Mouse (Mus musculus): Measurements from ENCODE around the gene Lrrc4c. TPM values are rescaled to one million over a fixed set of nuclear protein-coding genes. Genes with fewer than 3 reads are reported as not detected.

The Lrrc4c gene
- polyA plus RNA-seq, 1 experiment from 2014 or later = 0.19 TPM

GRCm38 (mm10) chr2:97564509-97564908, 1246.5 kb downstream of the Lrrc4c start:
- Histone ChIP-seq H3K4me3 (ENCODE audit: low read depth, low read length) (no peak overlapping the region), H3K9me3 (replicated peaks; ENCODE audit: control insufficient read depth, low read length) (no peaks in the 10 kb centered on the region), H3K27ac (ENCODE audit: low read depth, low read length) (no peak overlapping the region), H3K27me3 (ENCODE audit: control insufficient read depth, insufficient read depth, low read length) (no peaks in the 10 kb centered on the region), H3K4me1 (ENCODE audit: control insufficient read depth, insufficient read depth, low read length) (no peaks in the 10 kb centered on the region), H3K36me3 (ENCODE audit: control insufficient read depth, insufficient read depth, low read length) (no peaks in the 10 kb centered on the region), H3K4me2 (no peak overlapping the region), H3K9ac (ENCODE audit: low read depth, low read length) (no peak overlapping the region)
- 38% methylated on average over 2 of the region's 2 CpGs for WGBS (ENCODE audit: insufficient replicate concordance)
- no peak for ATAC-seq (replicated peaks; ENCODE audit: insufficient number of reproducible peaks, low FRiP score, low TSS enrichment)

- no peaks in the 10 kb centered on the region for H3K27me3 ChIP-seq (ENCODE audit: control insufficient read depth, insufficient read depth, low read length)
- H3K9me3 ChIP-seq (replicated peaks; ENCODE audit: control insufficient read depth, low read length) = no peaks in the 10 kb centered on the region
- no peak overlapping the region for H3K4me2 ChIP-seq
- H3K36me3 ChIP-seq (ENCODE audit: control insufficient read depth, insufficient read depth, low read length) = no peaks in the 10 kb centered on the region
- no peak overlapping the region for H3K27ac ChIP-seq (ENCODE audit: low read depth, low read length)
- no peak for ATAC-seq (replicated peaks; ENCODE audit: insufficient number of reproducible peaks, low FRiP score, low TSS enrichment)
- no peaks in the 10 kb centered on the region for H3K4me1 ChIP-seq (ENCODE audit: control insufficient read depth, insufficient read depth, low read length)
- 80% methylated on average over 2 of the region's 2 CpGs for WGBS (ENCODE audit: insufficient replicate concordance)
- no peak overlapping the region for H3K9ac ChIP-seq (ENCODE audit: low read depth, low read length)
- H3K4me3 ChIP-seq (ENCODE audit: low read depth, low read length) = no peak overlapping the region
These were observed 1251.0 kb downstream of the Lrrc4c start for GRCm38 (mm10) chr2:97568954-97569353.

- no peak for ATAC-seq (replicated peaks; ENCODE audit: insufficient number of reproducible peaks, low FRiP score, low TSS enrichment)
- H3K4me2 ChIP-seq = no peak overlapping the region
- H3K27ac ChIP-seq (ENCODE audit: low read depth, low read length) = no peak overlapping the region
These were observed 1257.0 kb downstream of the Lrrc4c start for GRCm38 (mm10) chr2:97574921-97575320.

GRCm38 (mm10) chr2:97581132-97581531, 1263.2 kb downstream of the Lrrc4c start:
- H3K4me3 ChIP-seq (ENCODE audit: low read depth, low read length) = no peak overlapping the region
- no peaks in the 10 kb centered on the region for H3K4me1 ChIP-seq (ENCODE audit: control insufficient read depth, insufficient read depth, low read length)
- H3K9me3 ChIP-seq (replicated peaks; ENCODE audit: control insufficient read depth, low read length) = no peaks in the 10 kb centered on the region
- no peak overlapping the region for H3K27ac ChIP-seq (ENCODE audit: low read depth, low read length)
- H3K9ac ChIP-seq (ENCODE audit: low read depth, low read length) = no peak overlapping the region
- no peak for ATAC-seq (replicated peaks; ENCODE audit: insufficient number of reproducible peaks, low FRiP score, low TSS enrichment)
- no peaks in the 10 kb centered on the region for H3K36me3 ChIP-seq (ENCODE audit: control insufficient read depth, insufficient read depth, low read length)
- no peaks in the 10 kb centered on the region for H3K27me3 ChIP-seq (ENCODE audit: control insufficient read depth, insufficient read depth, low read length)
- 79% methylated on average over 2 of the region's 2 CpGs for WGBS (ENCODE audit: insufficient replicate concordance)
- H3K4me2 ChIP-seq = no peak overlapping the region

More at GRCm38 (mm10) chr2:97574921-97575320, 1257.0 kb downstream of the Lrrc4c start:
- Histone ChIP-seq H3K4me1 (ENCODE audit: control insufficient read depth, insufficient read depth, low read length) (no peaks in the 10 kb centered on the region), H3K27me3 (ENCODE audit: control insufficient read depth, insufficient read depth, low read length) (no peaks in the 10 kb centered on the region), H3K36me3 (ENCODE audit: control insufficient read depth, insufficient read depth, low read length) (no peaks in the 10 kb centered on the region), H3K4me3 (ENCODE audit: low read depth, low read length) (no peak overlapping the region), H3K9ac (ENCODE audit: low read depth, low read length) (no peak overlapping the region), H3K9me3 (replicated peaks; ENCODE audit: control insufficient read depth, low read length) (no peaks in the 10 kb centered on the region)

- WGBS (ENCODE audit: insufficient replicate concordance) = 75% methylated on average over 3 of the region's 3 CpGs
- no peaks in the 10 kb centered on the region for H3K4me1 ChIP-seq (ENCODE audit: control insufficient read depth, insufficient read depth, low read length)
- no peak overlapping the region for H3K4me2 ChIP-seq
- no peaks in the 10 kb centered on the region for H3K36me3 ChIP-seq (ENCODE audit: control insufficient read depth, insufficient read depth, low read length)
- no peaks in the 10 kb centered on the region for H3K27me3 ChIP-seq (ENCODE audit: control insufficient read depth, insufficient read depth, low read length)
- H3K27ac ChIP-seq (ENCODE audit: low read depth, low read length) = no peak overlapping the region
- H3K9ac ChIP-seq (ENCODE audit: low read depth, low read length) = no peak overlapping the region
- ATAC-seq (replicated peaks; ENCODE audit: insufficient number of reproducible peaks, low FRiP score, low TSS enrichment) = no peak
- H3K4me3 ChIP-seq (ENCODE audit: low read depth, low read length) = no peak overlapping the region
- H3K9me3 ChIP-seq (replicated peaks; ENCODE audit: control insufficient read depth, low read length) = no peaks in the 10 kb centered on the region
These were observed 1268.4 kb downstream of the Lrrc4c start for GRCm38 (mm10) chr2:97586322-97586721.

- H3K4me1 ChIP-seq (ENCODE audit: control insufficient read depth, insufficient read depth, low read length) = no peaks in the 10 kb centered on the region
- no peak overlapping the region for H3K4me3 ChIP-seq (ENCODE audit: low read depth, low read length)
- no peak overlapping the region for H3K4me2 ChIP-seq
- H3K9me3 ChIP-seq (replicated peaks; ENCODE audit: control insufficient read depth, low read length) = no peaks in the 10 kb centered on the region
- H3K36me3 ChIP-seq (ENCODE audit: control insufficient read depth, insufficient read depth, low read length) = no peaks in the 10 kb centered on the region
- 77% methylated on average over 3 of the region's 3 CpGs for WGBS (ENCODE audit: insufficient replicate concordance)
- H3K9ac ChIP-seq (ENCODE audit: low read depth, low read length) = no peak overlapping the region
- H3K27me3 ChIP-seq (ENCODE audit: control insufficient read depth, insufficient read depth, low read length) = no peaks in the 10 kb centered on the region
- ATAC-seq (replicated peaks; ENCODE audit: insufficient number of reproducible peaks, low FRiP score, low TSS enrichment) = no peak
- H3K27ac ChIP-seq (ENCODE audit: low read depth, low read length) = no peak overlapping the region
These were observed 1272.6 kb downstream of the Lrrc4c start for GRCm38 (mm10) chr2:97590563-97590962.

- no peaks in the 10 kb centered on the region for H3K27me3 ChIP-seq (ENCODE audit: control insufficient read depth, insufficient read depth, low read length)
- WGBS (ENCODE audit: insufficient replicate concordance) = 65% methylated on average over 3 of the region's 3 CpGs
These were observed 1286.2 kb downstream of the Lrrc4c start for GRCm38 (mm10) chr2:97604182-97604581.

GRCm38 (mm10) chr2:97604688-97605215, 1286.8 kb downstream of the Lrrc4c start:
- no peaks in the 10 kb centered on the region for H3K36me3 ChIP-seq (ENCODE audit: control insufficient read depth, insufficient read depth, low read length)
- no peak overlapping the region for H3K27ac ChIP-seq (ENCODE audit: low read depth, low read length)
- no peak overlapping the region for H3K4me2 ChIP-seq
- 65% methylated on average over 3 of the region's 3 CpGs for WGBS (ENCODE audit: insufficient replicate concordance)
- no peaks in the 10 kb centered on the region for H3K9me3 ChIP-seq (replicated peaks; ENCODE audit: control insufficient read depth, low read length)
- no peak for ATAC-seq (replicated peaks; ENCODE audit: insufficient number of reproducible peaks, low FRiP score, low TSS enrichment)
- no peak overlapping the region for H3K9ac ChIP-seq (ENCODE audit: low read depth, low read length)
- H3K4me1 ChIP-seq (ENCODE audit: control insufficient read depth, insufficient read depth, low read length) = no peaks in the 10 kb centered on the region
- H3K27me3 ChIP-seq (ENCODE audit: control insufficient read depth, insufficient read depth, low read length) = no peaks in the 10 kb centered on the region
- H3K4me3 ChIP-seq (ENCODE audit: low read depth, low read length) = no peak overlapping the region

More at GRCm38 (mm10) chr2:97604182-97604581, 1286.2 kb downstream of the Lrrc4c start:
- H3K9ac ChIP-seq (ENCODE audit: low read depth, low read length) = no peak overlapping the region
- H3K4me3 ChIP-seq (ENCODE audit: low read depth, low read length) = no peak overlapping the region
- H3K9me3 ChIP-seq (replicated peaks; ENCODE audit: control insufficient read depth, low read length) = no peaks in the 10 kb centered on the region
- H3K4me1 ChIP-seq (ENCODE audit: control insufficient read depth, insufficient read depth, low read length) = no peaks in the 10 kb centered on the region
- H3K36me3 ChIP-seq (ENCODE audit: control insufficient read depth, insufficient read depth, low read length) = no peaks in the 10 kb centered on the region
- H3K27ac ChIP-seq (ENCODE audit: low read depth, low read length) = no peak overlapping the region
- no peak for ATAC-seq (replicated peaks; ENCODE audit: insufficient number of reproducible peaks, low FRiP score, low TSS enrichment)
- H3K4me2 ChIP-seq = no peak overlapping the region

- Histone ChIP-seq H3K4me2 (no peak overlapping the region), H3K9ac (ENCODE audit: low read depth, low read length) (no peak overlapping the region), H3K4me3 (ENCODE audit: low read depth, low read length) (no peak overlapping the region), H3K27me3 (ENCODE audit: control insufficient read depth, insufficient read depth, low read length) (no peaks in the 10 kb centered on the region), H3K4me1 (ENCODE audit: control insufficient read depth, insufficient read depth, low read length) (no peaks in the 10 kb centered on the region), H3K27ac (ENCODE audit: low read depth, low read length) (no peak overlapping the region), H3K9me3 (replicated peaks; ENCODE audit: control insufficient read depth, low read length) (no peaks in the 10 kb centered on the region), H3K36me3 (ENCODE audit: control insufficient read depth, insufficient read depth, low read length) (no peaks in the 10 kb centered on the region)
- no peak for ATAC-seq (replicated peaks; ENCODE audit: insufficient number of reproducible peaks, low FRiP score, low TSS enrichment)
These were observed 1291.5 kb downstream of the Lrrc4c start for GRCm38 (mm10) chr2:97609436-97609835.

All from heart, embryonic 11.5 days (tissue).